Mouse (Mus musculus): ENCODE measurements at regions not wholly inside any gene's neighbourhood (a gene's known extent, or its start where the extent isn't known, plus 50 kb on each side); places are given as distances from the start of the nearest gene placed in this dataset.
"Not testable (repeated sequence)": the region's sequence is repeated elsewhere in the genome, so short reads cannot be mapped to it uniquely, and the experiment has no call there.

- DNase-seq: no peak
- H3K4me1 ChIP-seq (ENCODE audit: control insufficient read depth, insufficient read depth, low read length): no peaks in the 10 kb centered on the region
- no peak for TF ChIP-seq POLR2A (IDR thresholded peaks at IDR 0.05; ENCODE audit: borderline replicate concordance, insufficient read depth, low read length)
- TF ChIP-seq CTCF (IDR thresholded peaks at IDR 0.05; ENCODE audit: borderline replicate concordance, insufficient read depth, low read depth, low read length): no peak
- no peak overlapping the region for H3K4me3 ChIP-seq (replicated peaks; ENCODE audit: insufficient read depth, low read depth, low read length)
- no peaks in the 10 kb centered on the region for H3K27me3 ChIP-seq (ENCODE audit: control insufficient read depth, insufficient read depth, low read length)
- WGBS: 82% methylated on average over 2 of the region's 2 CpGs
- no peak overlapping the region for H3K27ac ChIP-seq (ENCODE audit: insufficient read depth, low read length)
Observed at GRCm38 (mm10) chr13:102014514-102014913, 246.5 kb upstream of the Pik3r1 start.

GRCm38 (mm10) chr13:102014958-102015357 lies 246.9 kb upstream of the Pik3r1 start:
- H3K27me3 ChIP-seq (ENCODE audit: control insufficient read depth, insufficient read depth, low read length): no peaks in the 10 kb centered on the region
- no peak for TF ChIP-seq CTCF (IDR thresholded peaks at IDR 0.05; ENCODE audit: borderline replicate concordance, insufficient read depth, low read depth, low read length)
- no peak for TF ChIP-seq POLR2A (IDR thresholded peaks at IDR 0.05; ENCODE audit: borderline replicate concordance, insufficient read depth, low read length)
- H3K4me1 ChIP-seq (ENCODE audit: control insufficient read depth, insufficient read depth, low read length): no peaks in the 10 kb centered on the region
- DNase-seq: peak in 1 of 2 experiments; percentile 26
- H3K4me3 ChIP-seq (replicated peaks; ENCODE audit: insufficient read depth, low read depth, low read length): no peak overlapping the region
- 15% methylated on average over 3 of the region's 3 CpGs for WGBS
- no peak overlapping the region for H3K27ac ChIP-seq (ENCODE audit: insufficient read depth, low read length)

- no peak for DNase-seq
- no peak overlapping the region for H3K4me3 ChIP-seq (replicated peaks; ENCODE audit: insufficient read depth, low read depth, low read length)
- TF ChIP-seq CTCF (IDR thresholded peaks at IDR 0.05; ENCODE audit: borderline replicate concordance, insufficient read depth, low read depth, low read length): no peak
- TF ChIP-seq POLR2A (IDR thresholded peaks at IDR 0.05; ENCODE audit: borderline replicate concordance, insufficient read depth, low read length): no peak
- H3K27ac ChIP-seq (ENCODE audit: insufficient read depth, low read length): no peak overlapping the region
- no peaks in the 10 kb centered on the region for H3K4me1 ChIP-seq (ENCODE audit: control insufficient read depth, insufficient read depth, low read length)
- H3K27me3 ChIP-seq (ENCODE audit: control insufficient read depth, insufficient read depth, low read length): no peaks in the 10 kb centered on the region
- 97% methylated on average over 5 of the region's 5 CpGs for WGBS
Observed at GRCm38 (mm10) chr13:102016518-102016917, 248.5 kb upstream of the Pik3r1 start.

- no peak overlapping the region for H3K4me3 ChIP-seq (replicated peaks; ENCODE audit: insufficient read depth, low read depth, low read length)
- TF ChIP-seq POLR2A (IDR thresholded peaks at IDR 0.05; ENCODE audit: borderline replicate concordance, insufficient read depth, low read length): no peak
- no peak for TF ChIP-seq CTCF (IDR thresholded peaks at IDR 0.05; ENCODE audit: borderline replicate concordance, insufficient read depth, low read depth, low read length)
- H3K4me1 ChIP-seq (ENCODE audit: control insufficient read depth, insufficient read depth, low read length): no peaks in the 10 kb centered on the region
- DNase-seq: no peak
- H3K27me3 ChIP-seq (ENCODE audit: control insufficient read depth, insufficient read depth, low read length): no peaks in the 10 kb centered on the region
- 64% methylated on average over 1 of the region's 1 CpGs for WGBS
- no peak overlapping the region for H3K27ac ChIP-seq (ENCODE audit: insufficient read depth, low read length)
Observed at GRCm38 (mm10) chr13:102022273-102022672, 254.3 kb upstream of the Pik3r1 start.

GRCm38 (mm10) chr13:102022757-102023156 lies 254.7 kb upstream of the Pik3r1 start:
- no peak for TF ChIP-seq POLR2A (IDR thresholded peaks at IDR 0.05; ENCODE audit: borderline replicate concordance, insufficient read depth, low read length)
- TF ChIP-seq CTCF (IDR thresholded peaks at IDR 0.05; ENCODE audit: borderline replicate concordance, insufficient read depth, low read depth, low read length): no peak
- H3K27me3 ChIP-seq (ENCODE audit: control insufficient read depth, insufficient read depth, low read length): no peaks in the 10 kb centered on the region
- H3K4me3 ChIP-seq (replicated peaks; ENCODE audit: insufficient read depth, low read depth, low read length): no peak overlapping the region
- H3K27ac ChIP-seq (ENCODE audit: insufficient read depth, low read length): no peak overlapping the region
- DNase-seq: no peak
- H3K4me1 ChIP-seq (ENCODE audit: control insufficient read depth, insufficient read depth, low read length): no peaks in the 10 kb centered on the region
- 90% methylated on average over 4 of the region's 4 CpGs for WGBS

GRCm38 (mm10) chr13:102023624-102024023 lies 255.6 kb upstream of the Pik3r1 start:
- TF ChIP-seq POLR2A (IDR thresholded peaks at IDR 0.05; ENCODE audit: borderline replicate concordance, insufficient read depth, low read length): no peak
- TF ChIP-seq CTCF (IDR thresholded peaks at IDR 0.05; ENCODE audit: borderline replicate concordance, insufficient read depth, low read depth, low read length): no peak

GRCm38 (mm10) chr13:102025138-102025537 lies 257.1 kb upstream of the Pik3r1 start:
- no peaks in the 10 kb centered on the region for H3K27me3 ChIP-seq (ENCODE audit: control insufficient read depth, insufficient read depth, low read length)
- H3K4me1 ChIP-seq (ENCODE audit: control insufficient read depth, insufficient read depth, low read length): no peaks in the 10 kb centered on the region
- no peak overlapping the region for H3K27ac ChIP-seq (ENCODE audit: insufficient read depth, low read length)
- 84% methylated on average over 3 of the region's 3 CpGs for WGBS
- DNase-seq: no peak
- TF ChIP-seq POLR2A (IDR thresholded peaks at IDR 0.05; ENCODE audit: borderline replicate concordance, insufficient read depth, low read length) (no peak), CTCF (IDR thresholded peaks at IDR 0.05; ENCODE audit: borderline replicate concordance, insufficient read depth, low read depth, low read length) (no peak)
- no peak overlapping the region for H3K4me3 ChIP-seq (replicated peaks; ENCODE audit: insufficient read depth, low read depth, low read length)

More at GRCm38 (mm10) chr13:102023624-102024023, 255.6 kb upstream of the Pik3r1 start:
- Histone ChIP-seq H3K4me1 (ENCODE audit: control insufficient read depth, insufficient read depth, low read length) (no peaks in the 10 kb centered on the region), H3K4me3 (replicated peaks; ENCODE audit: insufficient read depth, low read depth, low read length) (no peak overlapping the region), H3K27ac (ENCODE audit: insufficient read depth, low read length) (no peak overlapping the region), H3K27me3 (ENCODE audit: control insufficient read depth, insufficient read depth, low read length) (no peaks in the 10 kb centered on the region)
- DNase-seq: no peak
- 100% methylated on average over 1 of the region's 1 CpGs for WGBS

GRCm38 (mm10) chr13:102025547-102025946 lies 257.5 kb upstream of the Pik3r1 start:
- DNase-seq; H3K4me1 ChIP-seq (ENCODE audit: control insufficient read depth, insufficient read depth, low read length); H3K4me3 ChIP-seq (replicated peaks; ENCODE audit: insufficient read depth, low read depth, low read length); H3K27me3 ChIP-seq (ENCODE audit: control insufficient read depth, insufficient read depth, low read length); H3K27ac ChIP-seq (ENCODE audit: insufficient read depth, low read length): not testable (repeated sequence)
- WGBS: 91% methylated on average over 2 of the region's 2 CpGs

All from cerebellum, adult 2 months (tissue).